Mouse (Mus musculus) embryonic stem cell, embryonic (primary cell): ENCODE measurements around the gene Unc119.

Experiments used
- CTCF ChIA-PET, 4 experiments: fragments of 300-600 bp in 2 of 4; fragments of 350-600 bp in 2 of 4; sonication (Branson Sonifier 250); formaldehyde crosslinking; loops; one replicate each; lab custom pipeline; 2022; ENCODE audit warnings: inconsistent platforms in 2 of 4; lab: Charles Lee
- POLR2A ChIA-PET, 4 experiments: fragments of 300-600 bp in 2 of 4; fragments of 350-600 bp in 2 of 4; sonication (Branson Sonifier 250); formaldehyde crosslinking; loops; one replicate each; lab custom pipeline; 2022; ENCODE audit warnings: antibody characterized with exemption in 4 of 4, inconsistent platforms in 1 of 4; lab: Charles Lee

Unc119 gene

DNA sequence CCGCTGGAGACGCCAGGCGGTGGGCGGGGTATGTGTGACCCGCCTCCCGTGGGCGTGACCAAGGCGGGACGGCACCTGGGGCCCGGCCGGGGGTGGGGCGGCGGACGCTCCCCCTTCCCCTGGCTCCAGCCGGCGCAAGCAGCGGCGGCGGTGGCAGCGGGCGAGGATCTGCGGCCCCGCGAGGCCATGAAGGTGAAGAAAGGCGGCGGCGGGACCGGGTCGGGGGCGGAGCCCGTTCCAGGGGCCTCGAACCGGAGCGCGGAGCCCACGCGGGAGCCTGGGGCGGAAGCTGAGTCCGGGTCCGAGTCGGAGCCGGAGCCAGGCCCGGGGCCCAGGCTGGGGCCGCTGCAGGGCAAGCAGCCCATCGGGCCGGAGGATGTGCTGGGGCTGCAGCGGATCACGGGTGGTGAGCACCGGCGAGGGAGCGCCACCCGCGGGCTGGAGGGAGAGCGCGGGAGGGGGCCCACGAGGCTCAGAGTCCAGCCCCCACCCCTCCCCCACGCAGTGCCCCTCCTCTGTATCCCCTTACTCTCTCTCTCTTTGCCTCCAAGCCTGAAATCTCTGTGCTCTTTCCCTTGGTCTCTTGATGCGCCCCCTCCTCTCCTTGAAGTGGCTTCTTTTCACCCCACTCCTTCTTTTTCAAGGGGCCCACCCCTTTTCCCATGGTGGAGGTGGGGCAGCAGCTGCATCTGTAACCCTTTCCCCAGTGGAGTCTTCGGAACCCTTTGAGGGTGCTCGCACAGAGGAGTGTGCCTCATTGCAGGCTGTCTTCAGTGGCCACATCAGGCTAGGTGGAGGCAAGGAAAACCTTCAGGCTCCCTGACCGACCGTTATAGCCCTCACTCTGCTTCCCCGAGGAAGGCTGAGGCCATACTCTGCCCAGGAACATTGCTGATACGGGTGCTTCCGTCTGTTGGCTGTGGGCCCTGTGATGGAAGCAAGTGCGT, at the start of gene Unc119:
TSS of gene Unc119 (plus strand) at position 102 of the 947 bp plus-strand sequence.
- CTCF ChIA-PET, result interaction anchor here (0.6 to 3.3 kb wide), 13 partner anchors 11 to 516 kb away, joined by 3 to 22 read pairs (median 4); partner anchors contain the start of gene Pigs (in 1 of the 4)
- POLR2A ChIA-PET, result interaction anchor here (0.6 to 3.3 kb wide), 23 partner anchors 9 to 439 kb away, joined by 3 to 24 read pairs (median 3); partner anchors contain the start of genes Pigs (in 2 of the 4), Flot2 (in 1 of the 4) and Rpl23a (in 1 of the 4)

DNA sequence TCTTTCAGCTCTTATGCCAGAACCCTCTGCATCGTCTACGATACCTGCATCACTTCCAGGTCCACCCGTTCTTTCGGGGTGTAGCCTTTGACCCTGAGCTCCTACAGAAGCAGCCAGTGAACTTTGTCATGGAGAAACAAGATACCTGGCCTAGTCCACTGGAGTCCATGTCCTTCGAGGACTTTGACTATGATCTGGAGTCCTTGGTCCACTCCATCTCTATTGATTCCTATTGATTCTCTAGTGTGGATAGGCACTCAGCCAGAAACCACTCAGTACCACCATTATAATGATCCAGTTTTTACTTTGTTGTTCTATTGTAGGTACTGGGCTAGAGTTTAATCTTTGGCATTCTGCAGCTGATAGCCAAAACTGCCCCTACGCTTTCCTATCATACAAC, 48.7 kb upstream of the Unc119 start:
- ChIA-PET POLR2A (interaction anchor here in 2 of 4 experiments (0.6 to 2.1 kb wide), 6 partner anchors 9 to 34 kb away, joined by 3 to 6 read pairs (median 4); partner anchors contain the start of gene Pigs (in 1 of the 2)), CTCF (no interaction called here)

DNA sequence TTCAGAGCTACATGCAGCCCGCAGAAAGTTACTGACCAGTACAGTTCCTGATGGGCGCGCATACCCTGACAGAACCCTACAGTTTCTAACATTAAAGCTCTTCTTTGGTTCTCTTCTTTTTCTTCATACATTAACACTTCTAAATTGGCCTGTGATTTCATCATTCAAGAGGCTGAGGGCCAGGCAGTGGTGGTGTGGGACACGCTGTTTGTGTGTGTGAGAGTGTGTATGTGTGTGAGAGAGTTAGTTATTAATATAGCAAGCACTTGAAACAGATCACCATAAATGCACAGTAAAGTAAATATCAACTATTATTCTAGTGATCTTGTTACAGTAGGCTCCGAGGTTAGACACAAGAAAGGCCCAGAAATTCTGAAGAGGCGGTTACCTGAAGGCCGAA, 42.4 kb upstream of the Unc119 start:
- POLR2A ChIA-PET, result interaction anchor here in 3 of 4 experiments (0.6 to 2.5 kb wide), 25 partner anchors 9 to 240 kb away, joined by 3 to 18 read pairs (median 3); partner anchors contain the start of genes Aldoc (in 3 of the 3), Pigs (in 1 of the 3), Sdf2 (in 1 of the 3) and Supt6 (in 1 of the 3)
- CTCF ChIA-PET, result interaction anchor here in 1 of 4 experiments (0.9 kb wide), 1 partner anchor 75 kb away, joined by 4 read pairs; no protein-coding TSS in a partner anchor

DNA sequence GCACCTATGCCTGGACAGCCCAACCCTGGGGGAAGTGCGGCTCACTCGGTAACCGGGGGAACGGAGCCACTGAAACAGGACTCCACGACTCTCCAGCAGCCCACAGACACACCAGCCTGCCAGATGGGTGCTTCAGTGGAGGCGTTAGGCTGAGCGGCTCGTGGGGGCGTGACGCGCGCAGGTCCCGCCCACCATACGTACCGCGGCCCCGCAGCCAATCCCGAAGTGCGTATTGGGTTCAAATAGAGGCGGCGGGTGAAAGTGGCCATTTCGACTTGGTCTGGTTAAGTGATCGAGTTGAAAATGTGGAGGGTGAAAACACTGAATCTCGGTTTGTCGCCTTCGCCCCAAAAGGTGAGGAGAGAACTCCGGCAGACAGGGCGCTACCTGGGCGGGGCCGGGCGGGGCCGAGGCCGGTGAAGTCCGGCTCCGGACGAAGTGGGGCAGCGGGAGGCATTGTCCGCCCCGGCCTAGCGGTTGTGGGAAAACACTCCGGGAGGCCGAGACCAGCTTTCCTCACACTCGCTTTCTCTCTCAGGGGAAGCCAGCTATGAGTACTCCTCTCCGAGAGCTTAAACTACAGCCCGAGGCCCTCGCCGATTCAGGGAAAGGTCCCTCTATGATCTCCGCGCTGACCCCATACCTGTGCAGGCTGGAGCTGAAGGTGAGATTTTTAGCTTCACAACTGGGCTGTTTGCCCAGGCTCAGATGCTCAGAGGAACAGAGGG, 41.8 kb upstream of the Unc119 start, which contains the start of gene Spag5:
TSS of gene Spag5 (plus strand) at position 173 of the 728 bp plus-strand sequence.
- ChIA-PET CTCF (interaction anchor here in 1 of 4 experiments (0.5 kb wide), 1 partner anchor 135 kb away, joined by 3 read pairs; no protein-coding TSS in a partner anchor), POLR2A (interaction anchor here (0.6 to 2.8 kb wide), 57 partner anchors 9 to 521 kb away, joined by 3 to 20 read pairs (median 4); partner anchors contain the start of genes Aldoc (in 2 of the 4), Pigs (in 2 of the 4), Rpl23a (in 2 of the 4) and 2610507B11Rik (in 1 of the 4))

- ChIA-PET CTCF (interaction anchor here in 2 of 4 experiments (0.6 to 1.2 kb wide), 2 partner anchors 13 to 43 kb away, joined by 3 read pairs; no protein-coding TSS in a partner anchor), POLR2A (interaction anchor here in 3 of 4 experiments (0.6 to 3.8 kb wide), 18 partner anchors 11 to 130 kb away, joined by 3 to 18 read pairs (median 3); partner anchors contain the start of genes Pigs (in 2 of the 3), Aldoc (in 1 of the 3) and Rpl23a (in 1 of the 3))
These were observed 38.0 kb upstream of the Unc119 start for GRCm38 (mm10) chr11:78305272-78305671.

GRCm38 (mm10) chr11:78310861-78311511, 32.3 kb upstream of the Unc119 start:
- CTCF ChIA-PET, result no interaction called here
- POLR2A ChIA-PET, result interaction anchor here in 3 of 4 experiments (0.5 to 4.2 kb wide), 16 partner anchors 9 to 1907 kb away, joined by 3 to 23 read pairs (median 4); partner anchors contain the start of genes Spag5 (in 3 of the 3), Pigs (in 2 of the 3) and Aldoc (in 1 of the 3)

DNA sequence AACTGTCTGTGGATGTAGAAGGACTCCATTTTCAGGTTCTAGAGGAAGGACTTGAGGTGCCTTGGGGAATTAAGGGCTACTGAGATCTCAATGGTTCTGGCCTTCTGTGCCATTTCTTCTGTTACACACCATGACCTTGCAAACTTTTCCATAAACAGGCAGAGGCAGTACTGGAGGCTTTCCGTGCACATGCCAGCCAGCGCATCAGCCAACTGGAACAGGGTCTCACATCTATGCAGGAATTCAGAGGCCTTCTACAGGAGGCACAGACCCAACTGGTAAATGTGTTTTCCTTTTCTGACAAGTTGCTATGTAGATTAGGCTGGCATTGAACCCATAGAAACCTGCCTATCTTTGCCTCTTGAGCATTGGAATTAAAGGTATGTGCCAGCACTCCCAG, 29.6 kb upstream of the Unc119 start:
- POLR2A ChIA-PET, result interaction anchor here in 2 of 4 experiments (0.7 to 6.7 kb wide), 7 partner anchors 9 to 49 kb away, joined by 3 to 45 read pairs (median 3); partner anchors contain the start of genes Aldoc (in 2 of the 2) and Pigs (in 1 of the 2)
- CTCF ChIA-PET, result interaction anchor here in 1 of 4 experiments (0.6 kb wide), 1 partner anchor 51 kb away, joined by 6 read pairs; no protein-coding TSS in a partner anchor

DNA sequence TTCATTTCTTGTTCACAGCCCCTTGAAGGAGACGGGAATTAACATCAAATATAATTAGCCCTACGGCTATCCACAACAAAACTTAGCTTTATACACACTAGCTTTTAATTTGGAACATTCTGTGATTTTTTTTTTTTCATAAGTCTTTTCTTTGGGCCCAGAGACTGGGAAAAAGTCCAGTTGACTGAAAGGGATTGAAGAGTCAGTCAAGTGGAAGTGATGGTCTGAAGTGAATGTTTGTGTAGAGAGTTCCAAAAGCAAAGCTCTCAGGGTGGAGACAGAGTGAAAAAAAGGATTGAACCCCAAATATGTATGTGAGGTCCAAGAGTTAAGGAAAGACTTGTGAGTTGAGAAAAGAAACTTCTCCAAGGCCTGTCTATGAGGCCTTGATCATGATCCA, 24.9 kb upstream of the Unc119 start:
- POLR2A ChIA-PET, result interaction anchor here in 3 of 4 experiments (0.6 to 6.7 kb wide), 29 partner anchors 9 to 1000 kb away, joined by 3 to 49 read pairs (median 4); partner anchors contain the start of genes Pigs (in 3 of the 3), Spag5 (in 2 of the 3), 2610507B11Rik (in 1 of the 3) and Rpl23a (in 1 of the 3)
- CTCF ChIA-PET, result interaction anchor here in 3 of 4 experiments (0.7 to 2.3 kb wide), 3 partner anchors 10 to 79 kb away, joined by 3 to 6 read pairs (median 4); partner anchors contain the start of gene Pigs (in 1 of the 3)

GRCm38 (mm10) chr11:78322076-78322831, 21.0 kb upstream of the Unc119 start:
- ChIA-PET CTCF (interaction anchor here in 3 of 4 experiments (0.6 to 1.8 kb wide), 7 partner anchors 26 to 1852 kb away, joined by 3 to 6 read pairs (median 5); no protein-coding TSS in a partner anchor), POLR2A (interaction anchor here in 3 of 4 experiments (0.6 to 3.1 kb wide), 31 partner anchors 8 to 250 kb away, joined by 3 to 29 read pairs (median 4); partner anchors contain the start of genes Rpl23a (in 2 of the 3), 2610507B11Rik (in 1 of the 3), Ift20 (in 1 of the 3) and Spag5 (in 1 of the 3))

- ChIA-PET CTCF (interaction anchor here in 3 of 4 experiments (0.6 to 1.8 kb wide), 10 partner anchors 10 to 303 kb away, joined by 3 to 6 read pairs (median 4); no protein-coding TSS in a partner anchor), POLR2A (interaction anchor here in 3 of 4 experiments (0.6 to 3.1 kb wide), 38 partner anchors 9 to 341 kb away, joined by 3 to 29 read pairs (median 4); partner anchors contain the start of genes Rpl23a (in 2 of the 3), 2610507B11Rik (in 1 of the 3), Ift20 (in 1 of the 3) and Nek8 (in 1 of the 3))
These were observed 20.4 kb upstream of the Unc119 start, which contains the start of gene Aldoc for GRCm38 (mm10) chr11:78322860-78323259. Aldoc (plus strand) TSS chr11:78322968.

GRCm38 (mm10) chr11:78324000-78324785, 19.1 kb upstream of the Unc119 start:
- ChIA-PET POLR2A (interaction anchor here in 3 of 4 experiments (0.5 to 3.1 kb wide), 17 partner anchors 9 to 997 kb away, joined by 3 to 23 read pairs (median 4); partner anchors contain the start of genes Sarm1 (in 1 of the 3) and Spag5 (in 1 of the 3)), CTCF (interaction anchor here in 1 of 4 experiments (0.6 kb wide), 2 partner anchors 53 to 63 kb away, joined by 3 to 6 read pairs; no protein-coding TSS in a partner anchor)

- CTCF ChIA-PET, result no interaction called here
- POLR2A ChIA-PET, result interaction anchor here in 1 of 4 experiments (2.4 kb wide), 1 partner anchor 24 kb away, joined by 15 read pairs; the partner anchor contains the start of gene Spag5
These were observed 18.3 kb upstream of the Unc119 start for GRCm38 (mm10) chr11:78324965-78325364.

GRCm38 (mm10) chr11:78327215-78327614, 16.1 kb upstream of the Unc119 start:
- ChIA-PET POLR2A (interaction anchor here in 3 of 4 experiments (0.7 to 3.8 kb wide), 20 partner anchors 10 to 247 kb away, joined by 3 to 49 read pairs (median 4); partner anchors contain the start of genes Eral1 (in 1 of the 3), Poldip2 (in 1 of the 3), Rpl23a (in 1 of the 3) and Sarm1 (in 1 of the 3)), CTCF (interaction anchor here in 2 of 4 experiments (0.7 to 1.4 kb wide), 5 partner anchors 9 to 744 kb away, joined by 4 to 7 read pairs (median 6); partner anchors contain the start of gene Unc119 (in 1 of the 2))
